Mouse (Mus musculus): ENCODE measurements around the gene Ctbp2. TPM values are rescaled to one million over a fixed set of nuclear protein-coding genes. Genes with fewer than 3 reads are reported as not detected.

Ctbp2 gene
- polyA plus RNA-seq (2017; shearing (Covaris generic)): 0.63 TPM

DNA sequence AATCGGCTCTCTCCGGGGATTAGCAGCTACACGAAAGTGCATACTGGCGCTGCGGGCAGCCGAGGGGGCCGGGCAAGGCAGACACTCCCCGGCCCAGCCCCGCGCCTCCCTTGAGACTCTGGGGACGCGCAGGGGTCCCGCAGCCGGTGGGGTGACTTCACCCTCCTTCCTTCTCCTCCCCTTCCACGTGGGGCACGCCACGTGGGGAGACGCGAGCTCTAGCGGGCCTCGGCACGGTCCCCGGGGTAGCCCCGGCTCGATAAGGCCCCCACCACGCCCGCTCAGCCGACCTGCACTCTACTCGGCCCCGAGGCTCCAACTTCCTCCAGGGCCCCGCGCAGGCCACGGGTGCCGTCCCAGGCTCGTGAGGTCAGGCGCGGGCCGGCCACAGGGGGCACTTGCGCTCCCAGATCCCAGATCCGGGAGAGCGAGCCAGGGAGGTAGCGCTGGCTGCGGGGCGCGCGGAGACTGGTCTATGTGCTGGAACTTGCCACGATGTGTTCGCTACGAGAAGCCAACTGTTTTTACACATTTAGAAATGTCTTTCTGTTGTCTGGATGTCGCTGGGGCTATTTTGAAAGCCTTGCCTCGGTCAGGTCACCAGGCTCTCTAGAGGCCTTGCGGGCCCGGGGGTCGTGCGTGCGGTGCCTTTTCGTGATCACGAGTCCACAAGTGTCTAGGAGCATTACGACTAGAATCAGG, at the start of gene Ctbp2:
Ctbp2 (minus strand) TSS at position 356 of the 702 bp plus-strand sequence.

DNA sequence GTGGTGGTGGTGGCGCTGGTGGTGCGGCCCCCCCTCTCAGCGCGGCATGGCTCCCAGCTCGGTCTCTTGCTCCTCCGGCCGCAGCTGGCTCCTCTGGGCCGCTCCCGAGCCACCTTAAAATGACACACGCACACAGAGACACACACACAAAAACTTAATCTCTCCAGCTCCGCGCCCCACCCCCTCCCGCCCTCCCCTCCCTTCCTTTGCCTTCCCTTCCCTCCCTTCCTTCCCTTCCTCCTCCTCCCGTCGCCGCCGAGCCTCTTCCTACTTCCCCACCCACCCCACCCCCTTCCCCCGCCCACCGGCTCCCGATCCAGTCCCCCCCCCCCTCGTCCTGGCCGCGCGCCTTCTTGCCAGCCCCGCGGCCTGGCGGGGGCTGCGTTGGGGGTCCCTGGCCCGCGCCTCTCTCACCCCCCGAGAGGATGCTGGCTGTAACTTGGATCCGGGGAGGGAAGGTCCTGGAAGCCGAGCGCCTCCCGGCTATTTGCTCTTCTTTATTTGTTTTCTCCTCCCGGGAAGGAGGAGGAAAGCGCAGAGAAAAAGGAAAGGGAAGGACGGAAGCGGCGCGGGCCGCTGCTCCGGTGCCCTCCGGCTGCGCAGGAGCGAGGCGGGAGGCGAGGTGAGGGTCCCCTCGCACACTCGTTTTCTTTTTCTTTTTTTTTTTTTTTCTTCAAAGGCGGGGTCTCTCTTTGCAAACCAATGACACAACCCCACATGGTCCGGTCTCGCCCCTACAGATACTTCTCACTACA, 733 bp downstream of the Ctbp2 start, which contains the start of gene Fgfr2:
Fgfr2 (minus strand) TSS at position 107 of the 755 bp plus-strand sequence.

Other genes starting within 250 kb of the Ctbp2 start
- gene Zranb1, start 193.2 kb downstream of the Ctbp2 start, polyA plus RNA-seq (2017; shearing (Covaris generic)): 41.2 TPM
- gene Fgfr2, start 1.0 kb downstream of the Ctbp2 start, polyA plus RNA-seq (2017; shearing (Covaris generic)): not detected

Measured in effector memory CD4-positive, alpha-beta T cell, adult 7 months (primary cell).